17 mouse cellular contexts compared by ENCODE assay signal in genomic region chr17:83572366-83572765, GRCm38 (mm10). TPM values are rescaled to one million over a fixed set of nuclear protein-coding genes. Genes with fewer than 3 reads are reported as not detected.
DNase-seq lines count a peak whose midpoint lies in the region; ATAC-seq and TF ChIP-seq lines count a peak whose summit lies in the region.
"Had no signal": no experiment of that assay in that cellular context is flagged by ENCODE, and none has a peak within 500 bp of the region (broad histone marks: within the 10 kb centered on the region; RNA-seq: fewer than 3 reads in every experiment).

No protein-coding gene starts in this region.

- in situ Hi-C loops in Patski (cut with MboI; ENCODE audit: low pct_unique_long_range_greater_than_20kb): no loop called here

- DNase-seq in heart, postnatal 10 days: peak; percentile 9 to 12
- DNase-seq in Patski (ENCODE audit: low read depth, low spot score): peak; percentile 37
- peak; percentile 45 for DNase-seq in limb, embryonic 14.5 days (ENCODE audit: low spot score)
- no peak for DNase-seq in left cerebral cortex, adult 8-10 months (ENCODE audit: low spot score in 2 of 2)
- no peak for DNase-seq in heart, adult 2 months
- DNase-seq: cerebellum, adult 11-12 months; gastrocnemius, postnatal 25 days; midbrain, embryonic 14.5 days; spleen, adult 18-20 months had no signal

- no peak for TF ChIP-seq POLR2A in limb, embryonic 14.5 days (IDR thresholded peaks at IDR 0.05; ENCODE audit: borderline replicate concordance, extremely low read depth, insufficient read depth, insufficient read length)
- no peak for TF ChIP-seq POLR2A in heart, adult 2 months (IDR thresholded peaks at IDR 0.05; ENCODE audit: insufficient read depth, low read depth, low read length)

- WGBS in heart, embryonic 11.5 days (ENCODE audit: insufficient replicate concordance): 58% methylated on average over 4 of the region's 4 CpGs
- 60% methylated on average over 4 of the region's 4 CpGs for WGBS in liver, embryonic 15.5 days (ENCODE audit: insufficient replicate concordance)
- WGBS in liver, embryonic 12.5 days (ENCODE audit: insufficient replicate concordance): 57% methylated on average over 4 of the region's 4 CpGs
- 53% methylated on average over 4 of the region's 4 CpGs for WGBS in limb, embryonic 14.5 days
- WGBS in heart, adult 2 months: 43% methylated on average over 4 of the region's 4 CpGs

- ATAC-seq in heart, embryonic 11.5 days (replicated peaks; ENCODE audit: insufficient number of reproducible peaks, low FRiP score, low TSS enrichment): no peak
- no peak for ATAC-seq in liver, embryonic 15.5 days (ENCODE audit: insufficient read depth)
- no peak for ATAC-seq in liver, embryonic 12.5 days
- ATAC-seq in Patski: peak; percentile 87
- no peak for ATAC-seq in limb, embryonic 14.5 days (ENCODE audit: low FRiP score, low read depth)

- no peak for TF ChIP-seq EP300 in heart, adult 2 months (IDR thresholded peaks at IDR 0.05; ENCODE audit: insufficient read depth, low read depth, low read length)

- no peak overlapping the region for H3K27ac ChIP-seq in heart, embryonic 11.5 days (ENCODE audit: low read depth, low read length)
- no peak overlapping the region for H3K27ac ChIP-seq in liver, embryonic 15.5 days (replicated peaks)
- H3K27ac ChIP-seq in liver, embryonic 12.5 days: no peak overlapping the region
- no peak overlapping the region for H3K27ac ChIP-seq in limb, embryonic 14.5 days (replicated peaks; ENCODE audit: low read depth, low read length)
- no peak overlapping the region for H3K27ac ChIP-seq in heart, adult 2 months
- H3K27ac ChIP-seq: embryonic facial prominence, embryonic 13.5 days; heart, embryonic 15.5 days; hindbrain, embryonic 12.5 days had no signal

- TF ChIP-seq CTCF in Patski (IDR thresholded peaks at IDR 0.05): no peak
- no peak for TF ChIP-seq CTCF in heart, adult 2 months (IDR thresholded peaks at IDR 0.05)

- H3K9ac ChIP-seq in heart, embryonic 11.5 days (ENCODE audit: low read depth, low read length): no peak overlapping the region
- no peak overlapping the region for H3K9ac ChIP-seq in liver, embryonic 15.5 days
- no peak overlapping the region for H3K9ac ChIP-seq in liver, embryonic 12.5 days
- H3K9ac ChIP-seq in limb, embryonic 14.5 days (ENCODE audit: low read depth, low read length, severe bottlenecking): no peak overlapping the region
- no peak overlapping the region for H3K9ac ChIP-seq in heart, adult 2 months (ENCODE audit: low read depth, low read length)
- H3K9ac ChIP-seq: embryonic facial prominence, embryonic 13.5 days; heart, embryonic 15.5 days; hindbrain, embryonic 12.5 days had no signal

- H3K27me3 ChIP-seq in heart, embryonic 11.5 days (ENCODE audit: control insufficient read depth, insufficient read depth, low read length): no peaks in the 10 kb centered on the region
- H3K27me3 ChIP-seq in liver, embryonic 15.5 days: no peaks in the 10 kb centered on the region
- H3K27me3 ChIP-seq in liver, embryonic 12.5 days (replicated peaks): no peaks in the 10 kb centered on the region
- no peaks in the 10 kb centered on the region for H3K27me3 ChIP-seq in Patski
- no peaks in the 10 kb centered on the region for H3K27me3 ChIP-seq in limb, embryonic 14.5 days (ENCODE audit: control insufficient read depth, insufficient read depth, low read length)
- H3K27me3 ChIP-seq in heart, adult 2 months (ENCODE audit: control insufficient read depth, insufficient read depth, low read length): no peaks in the 10 kb centered on the region
- H3K27me3 ChIP-seq: embryonic facial prominence, embryonic 13.5 days; heart, embryonic 15.5 days; hindbrain, embryonic 12.5 days had no signal

- no peaks in the 10 kb centered on the region for H3K36me3 ChIP-seq in heart, embryonic 11.5 days (ENCODE audit: control insufficient read depth, insufficient read depth, low read length)
- no peaks in the 10 kb centered on the region for H3K36me3 ChIP-seq in liver, embryonic 15.5 days (replicated peaks)
- H3K36me3 ChIP-seq in liver, embryonic 12.5 days: no peaks in the 10 kb centered on the region
- H3K36me3 ChIP-seq in limb, embryonic 14.5 days (ENCODE audit: control insufficient read depth, insufficient read depth, low read length): no peaks in the 10 kb centered on the region
- H3K36me3 ChIP-seq in heart, adult 2 months (ENCODE audit: control insufficient read depth, insufficient read depth, low read length): no peaks in the 10 kb centered on the region
- H3K36me3 ChIP-seq: embryonic facial prominence, embryonic 13.5 days; heart, embryonic 15.5 days; hindbrain, embryonic 12.5 days had no signal

- no peaks in the 10 kb centered on the region for H3K4me1 ChIP-seq in heart, embryonic 11.5 days (ENCODE audit: control insufficient read depth, insufficient read depth, low read length)
- peaks cover 3% of the 10 kb centered on the region; the same call in 1 of the 2 replicates for H3K4me1 ChIP-seq in liver, embryonic 15.5 days (replicated peaks)
- peaks cover under 1% of the 10 kb centered on the region; the same call in 1 of the 2 replicates for H3K4me1 ChIP-seq in liver, embryonic 12.5 days
- 0 out of 2 replicates have a peak, but pooled peaks cover 8% of the 10 kb centered on the region for H3K4me1 ChIP-seq in limb, embryonic 14.5 days (ENCODE audit: control insufficient read depth, insufficient read depth, low read length)
- H3K4me1 ChIP-seq in heart, adult 2 months (ENCODE audit: control insufficient read depth, insufficient read depth, low read length): no peaks in the 10 kb centered on the region
- H3K4me1 ChIP-seq: hindbrain, embryonic 12.5 days had no signal

- POLR2A ChIA-PET in Patski (lab: Charles Lee): no interaction called here

- no peaks in the 10 kb centered on the region for H3K79me2 ChIP-seq in heart, adult 2 months (replicated peaks; ENCODE audit: control insufficient read depth, insufficient read depth, low read length)

- intact Hi-C loops in heart, postnatal 10 days (cut with DNase I): no loop called here
- intact Hi-C loops in heart, adult 2 months (cut with DNase I): no loop called here

- H3K4me3 ChIP-seq in heart, embryonic 11.5 days (ENCODE audit: low read depth, low read length): no peak overlapping the region
- no peak overlapping the region for H3K4me3 ChIP-seq in liver, embryonic 15.5 days (replicated peaks)
- H3K4me3 ChIP-seq in liver, embryonic 12.5 days: no peak overlapping the region
- H3K4me3 ChIP-seq in limb, embryonic 14.5 days (replicated peaks; ENCODE audit: low read length): no peak overlapping the region
- H3K4me3 ChIP-seq in heart, adult 2 months: no peak overlapping the region
- H3K4me3 ChIP-seq: embryonic facial prominence, embryonic 13.5 days; heart, embryonic 15.5 days; hindbrain, embryonic 12.5 days had no signal

- H3K9me3 ChIP-seq in heart, embryonic 11.5 days (replicated peaks; ENCODE audit: control insufficient read depth, low read length): no peaks in the 10 kb centered on the region
- H3K9me3 ChIP-seq in liver, embryonic 15.5 days (replicated peaks): no peaks in the 10 kb centered on the region
- H3K9me3 ChIP-seq in liver, embryonic 12.5 days (replicated peaks): no peaks in the 10 kb centered on the region
- H3K9me3 ChIP-seq in limb, embryonic 14.5 days (ENCODE audit: control insufficient read depth, low read length): no peaks in the 10 kb centered on the region
- H3K9me3 ChIP-seq: embryonic facial prominence, embryonic 13.5 days; heart, embryonic 15.5 days; hindbrain, embryonic 12.5 days had no signal

- CTCF ChIA-PET in Patski (lab: Charles Lee): no interaction called here

- no peak overlapping the region for H3K4me2 ChIP-seq in heart, embryonic 11.5 days
- H3K4me2 ChIP-seq in liver, embryonic 15.5 days: peak overlapping the region; percentile 27
- no peak overlapping the region for H3K4me2 ChIP-seq in liver, embryonic 12.5 days
- H3K4me2 ChIP-seq in limb, embryonic 14.5 days (replicated peaks; ENCODE audit: low read depth, low read length, severe bottlenecking): no peak overlapping the region
- H3K4me2 ChIP-seq: embryonic facial prominence, embryonic 13.5 days; heart, embryonic 15.5 days; hindbrain, embryonic 12.5 days had no signal

RNA-seq across cellular contexts. Expression of gene Cox7a2l, which starts 55.2 kb away (rescaled TPM):
- total RNA-seq in heart, postnatal 10 days (2021): 100 to 1,000 TPM; 314 to 318 TPM
- polyA plus RNA-seq in heart, embryonic 11.5 days (2014; fragmentation: Nextera tagmentation; extraction: Ambion mirVana): 202 and 217 TPM in 2 replicates
- 59.8 and 61.9 TPM in 2 replicates for polyA plus RNA-seq in liver, embryonic 15.5 days (2015; fragmentation: Nextera tagmentation; extraction: Ambion mirVana)
- polyA plus RNA-seq in liver, embryonic 12.5 days (2016; fragmentation: Nextera tagmentation; extraction: Ambion mirVana): 87.2 and 90.9 TPM in 2 replicates
- 279 TPM for polyA plus RNA-seq in Patski (2021)
- polyA plus RNA-seq in limb, embryonic 14.5 days (2012; rRNA removed): 167 and 195 TPM in 2 replicates
- polyA plus RNA-seq in limb, embryonic 14.5 days (2014; fragmentation: Nextera tagmentation; extraction: Ambion mirVana): 180 and 185 TPM in 2 replicates
- total RNA-seq in left cerebral cortex, adult 8-10 months (2022): 100 to 1,000 TPM; 186 to 197 (median 193) TPM
- total RNA-seq in heart, adult 2 months (2021): 100 to 1,000 TPM; 278 to 329 TPM
- polyA plus RNA-seq in heart, adult 2 months (2012; rRNA removed): 227 and 349 TPM in 2 replicates

RNA-seq across cellular contexts. Expression of gene Kcng3, which starts 59.3 kb away (rescaled TPM):
- not detected for total RNA-seq in heart, postnatal 10 days (2021)
- not detected in 2 replicates for polyA plus RNA-seq in heart, embryonic 11.5 days (2014; fragmentation: Nextera tagmentation; extraction: Ambion mirVana)
- not detected in 2 replicates for polyA plus RNA-seq in liver, embryonic 15.5 days (2015; fragmentation: Nextera tagmentation; extraction: Ambion mirVana)
- polyA plus RNA-seq in liver, embryonic 12.5 days (2016; fragmentation: Nextera tagmentation; extraction: Ambion mirVana): 0.06 and 0.17 TPM in 2 replicates
- polyA plus RNA-seq in Patski (2021): not detected
- 0.06 and 0.08 TPM in 2 replicates for polyA plus RNA-seq in limb, embryonic 14.5 days (2012; rRNA removed)
- not detected in 2 replicates for polyA plus RNA-seq in limb, embryonic 14.5 days (2014; fragmentation: Nextera tagmentation; extraction: Ambion mirVana)
- 10 to 100 TPM; 11.2 to 13.0 (median 11.9) TPM for total RNA-seq in left cerebral cortex, adult 8-10 months (2022)
- not detected for total RNA-seq in heart, adult 2 months (2021)
- polyA plus RNA-seq in heart, adult 2 months (2012; rRNA removed): 0.02 TPM in 1 of 2 replicates, not detected in the other
- total RNA-seq: gastrocnemius, postnatal 25 days had no signal
- polyA plus RNA-seq: embryonic facial prominence, embryonic 13.5 days; forebrain, embryonic 11.5 days; heart, embryonic 15.5 days; intestine, embryonic 14.5 days; midbrain, embryonic 14.5 days had no signal

Comparison
In these comparisons a context has a peak if more than half of its experiments do, and no peak if none do; other contexts are left out.
1. DNase-seq: peak in heart, postnatal 10 days (2 of 2), Patski (single experiment) and limb, embryonic 14.5 days (single experiment); none in left cerebral cortex, adult 8-10 months (0 of 2) and heart, adult 2 months (0 of 2).